Mouse (Mus musculus) embryo, embryonic 11.5 days (tissue): ENCODE measurements at regions not wholly inside any gene's neighbourhood (a gene's known extent, or its start where the extent isn't known, plus 50 kb on each side); places are given as distances from the start of the nearest gene placed in this dataset.
A peak's percentile ranks its signal among the peaks of the same experiment; 100 is the strongest.
"Not testable (repeated sequence)": the region's sequence is repeated elsewhere in the genome, so short reads cannot be mapped to it uniquely, and the experiment has no call there.

Source experiments
- DNase-seq: peaks from one replicate; pipeline ENCODE4 v3.0.0-alpha.2; 2012; ENCODE audit warnings: low read depth, low spot score

GRCm38 (mm10) chr5:14309981-14310380 is 204.7 kb upstream of the Pclo start:
- DNase-seq, result no peak

- no peak for DNase-seq
Observed at GRCm38 (mm10) chr5:14311729-14312128, 203.0 kb upstream of the Pclo start.

GRCm38 (mm10) chr5:14320216-14320615 is 194.5 kb upstream of the Pclo start:
- DNase-seq, result no peak

GRCm38 (mm10) chr5:14322000-14322399 is 192.7 kb upstream of the Pclo start:
- no peak for DNase-seq

GRCm38 (mm10) chr5:14360446-14360845 is 154.3 kb upstream of the Pclo start:
- DNase-seq, result no peak

GRCm38 (mm10) chr5:14389184-14389890 is 125.4 kb upstream of the Pclo start:
- DNase-seq, result peak; percentile 42

GRCm38 (mm10) chr5:14391793-14392192 is 122.9 kb upstream of the Pclo start:
- no peak for DNase-seq

- DNase-seq, result not testable (repeated sequence)
Observed at GRCm38 (mm10) chr5:14403381-14403780, 111.3 kb upstream of the Pclo start.

- DNase-seq, result no peak
Observed at GRCm38 (mm10) chr5:14404344-14404743, 110.4 kb upstream of the Pclo start.

GRCm38 (mm10) chr5:14415234-14415862 is 99.4 kb upstream of the Pclo start:
- no peak for DNase-seq

- no peak for DNase-seq
Observed at GRCm38 (mm10) chr5:14453082-14453481, 61.6 kb upstream of the Pclo start.
